Mouse (Mus musculus): ENCODE data around the gene Prps2.

- no peak for TF ChIP-seq CTCF (IDR thresholded peaks at IDR 0.05; ENCODE audit: control insufficient read depth, insufficient read depth, insufficient read length)
- TF ChIP-seq FOSL1 (IDR thresholded peaks at IDR 0.05; ENCODE audit: insufficient read depth, low read length, poor library complexity, severe bottlenecking): no peak
- no peak for TF ChIP-seq MYOG (IDR thresholded peaks at IDR 0.05; ENCODE audit: control insufficient read depth, extremely low read depth, insufficient read length)
- TF ChIP-seq MYOD1 (IDR thresholded peaks at IDR 0.05; ENCODE audit: control insufficient read depth, insufficient read length, low read depth): no peak
- no peak for TF ChIP-seq USF1 (IDR thresholded peaks at IDR 0.05; ENCODE audit: low read depth)
- TF ChIP-seq MAX (IDR thresholded peaks at IDR 0.05): no peak
These were observed 38.2 kb downstream of the Prps2 start for GRCm38 (mm10) chrX:167344356-167344755.
